Mouse (Mus musculus) hindbrain, embryonic 10.5 days (tissue): ENCODE data around the gene Cd2bp2. TPM values are rescaled to one million over a fixed set of nuclear protein-coding genes. Genes with fewer than 3 reads are reported as not detected.
A peak's percentile ranks its signal among the peaks of the same experiment; 100 is the strongest.
"Not testable (repeated sequence)": the region's sequence is repeated elsewhere in the genome, so short reads cannot be mapped to it uniquely, and the experiment has no call there.

Experiments used
- DNase-seq: peaks from one replicate; pipeline ENCODE4 v3.0.0-alpha.2; 2017; ENCODE audit warnings: low spot score
- H3K27ac ChIP-seq: fragments of 300-500 bp; sonication (generic); 2 replicates; pipeline ENCODE4 v1.5.1; 2016; ENCODE audit warnings: mild to moderate bottlenecking, moderate library complexity
- H3K27me3 ChIP-seq: fragments of 300-500 bp; sonication (generic); 2 replicates; pipeline ENCODE4 v1.6.1; 2016; ENCODE audit warnings: mild to moderate bottlenecking; ENCODE audit not compliant: poor library complexity, insufficient read depth, severe bottlenecking
- H3K36me3 ChIP-seq: fragments of 300-500 bp; sonication (generic); 2 replicates; pipeline ENCODE4 v1.6.1; 2016; ENCODE audit warnings: mild to moderate bottlenecking, moderate library complexity
- H3K4me1 ChIP-seq: fragments of 300-500 bp; sonication (generic); replicated peaks from 2 replicates; pipeline ENCODE4 v1.6.1; 2016; ENCODE audit warnings: mild to moderate bottlenecking
- H3K4me3 ChIP-seq: fragments of 300-500 bp; sonication (generic); 2 replicates; pipeline ENCODE4 v1.5.1; 2016; ENCODE audit warnings: mild to moderate bottlenecking, moderate library complexity
- H3K9me3 ChIP-seq: fragments of 300-500 bp; sonication (generic); 2 replicates; pipeline ENCODE4 v1.6.1; 2016; ENCODE audit warnings: mild to moderate bottlenecking, moderate library complexity
- WGBS: fragments of 180-500 bp; shearing (Covaris S2); methylation state at CpG from one replicate; pipeline ENCODE4 v1.1.7; 2016; 5-methylcytosine and 5-hydroxymethylcytosine counted together
- polyA plus RNA-seq: library from polyadenylated mRNA; unstranded; fragments of >200 nt; fragmentation: Nextera tagmentation; extraction: Ambion mirVana; gene quantifications from 2 replicates; pipeline ENCODE4 v1.2.1, GENCODE M21; 2016

Gene Cd2bp2
- polyA plus RNA-seq, 1 experiment from 2014 or later = 94.4 TPM

- Histone ChIP-seq H3K27me3 (peaks cover 16% of the 10 kb centered on the region), H3K4me1 (peaks cover 43% of the 10 kb centered on the region), H3K36me3 (peaks cover 27% of the 10 kb centered on the region), H3K9me3 (no peaks in the 10 kb centered on the region), H3K4me3 (peak overlapping the region; percentile 86), H3K27ac (0 out of 2 replicates have a peak overlapping the region, but pooled peaks have one; percentile 95)
- WGBS = 66% methylated on average over 2 of the region's 2 CpGs
- DNase-seq = no peak
Observed at GRCm38 (mm10) chr7:127206606-127207005, 10.8 kb upstream of the Cd2bp2 start.

- Histone ChIP-seq H3K4me1 (peaks cover 26% of the 10 kb centered on the region), H3K4me3 (peak overlapping the region; percentile 77), H3K27me3 (no peaks in the 10 kb centered on the region), H3K36me3 (peaks cover 83% of the 10 kb centered on the region), H3K27ac (peak overlapping the region; percentile 93), H3K9me3 (no peaks in the 10 kb centered on the region)
- no peak for DNase-seq
- 60% methylated on average over 11 of the region's 11 CpGs for WGBS
Observed at GRCm38 (mm10) chr7:127196484-127196883, 634 bp upstream of the Cd2bp2 start.

- peaks cover 26% of the 10 kb centered on the region for H3K4me1 ChIP-seq
- WGBS = 83% methylated on average over 7 of the region's 7 CpGs
- peaks cover 77% of the 10 kb centered on the region for H3K36me3 ChIP-seq
- no peak for DNase-seq
- peak overlapping the region; percentile 93 for H3K27ac ChIP-seq
- H3K4me3 ChIP-seq = peak overlapping the region; percentile 77
- H3K9me3 ChIP-seq = no peaks in the 10 kb centered on the region
- H3K27me3 ChIP-seq = no peaks in the 10 kb centered on the region
Observed at GRCm38 (mm10) chr7:127194633-127195029, 1.2 kb downstream of the Cd2bp2 start.

GRCm38 (mm10) chr7:127194011-127194632 is 1.7 kb downstream of the Cd2bp2 start:
- DNase-seq = no peak
- Histone ChIP-seq H3K4me3 (peak overlapping the region; percentile 77), H3K27me3 (no peaks in the 10 kb centered on the region), H3K4me1 (peaks cover 26% of the 10 kb centered on the region), H3K36me3 (peaks cover 72% of the 10 kb centered on the region), H3K27ac (no peak overlapping the region), H3K9me3 (no peaks in the 10 kb centered on the region)
- 97% methylated on average over 17 of the region's 17 CpGs for WGBS

- WGBS = 90% methylated on average over 5 of the region's 5 CpGs
- peaks cover 61% of the 10 kb centered on the region for H3K36me3 ChIP-seq
Observed at GRCm38 (mm10) chr7:127192989-127193388, 2.9 kb downstream of the Cd2bp2 start.

GRCm38 (mm10) chr7:127190672-127191071 is 5.2 kb downstream of the Cd2bp2 start:
- Histone ChIP-seq H3K36me3 (peaks cover 48% of the 10 kb centered on the region), H3K27ac (no peak overlapping the region), H3K4me3 (no peak overlapping the region), H3K9me3 (no peaks in the 10 kb centered on the region), H3K27me3 (no peaks in the 10 kb centered on the region), H3K4me1 (peaks cover 15% of the 10 kb centered on the region)
- WGBS = 91% methylated on average over 6 of the region's 6 CpGs
- no peak for DNase-seq

More at GRCm38 (mm10) chr7:127192989-127193388, 2.9 kb downstream of the Cd2bp2 start:
- H3K27me3 ChIP-seq = no peaks in the 10 kb centered on the region
- peaks cover 26% of the 10 kb centered on the region for H3K4me1 ChIP-seq
- DNase-seq = no peak
- H3K27ac ChIP-seq = no peak overlapping the region
- no peak overlapping the region for H3K4me3 ChIP-seq
- no peaks in the 10 kb centered on the region for H3K9me3 ChIP-seq

GRCm38 (mm10) chr7:127188305-127189276 is 7.3 kb downstream of the Cd2bp2 start:
- H3K36me3 ChIP-seq = peaks cover 34% of the 10 kb centered on the region
- H3K27me3 ChIP-seq = no peaks in the 10 kb centered on the region
- no peak overlapping the region for H3K4me3 ChIP-seq
- no peaks in the 10 kb centered on the region for H3K4me1 ChIP-seq
- no peak for DNase-seq
- no peak overlapping the region for H3K27ac ChIP-seq
- H3K9me3 ChIP-seq = no peaks in the 10 kb centered on the region
- 86% methylated on average over 17 of the region's 17 CpGs for WGBS

GRCm38 (mm10) chr7:127187351-127187750 is 8.5 kb downstream of the Cd2bp2 start:
- DNase-seq = no peak
- no peak overlapping the region for H3K4me3 ChIP-seq
- H3K4me1 ChIP-seq = no peaks in the 10 kb centered on the region
- H3K9me3 ChIP-seq = no peaks in the 10 kb centered on the region
- 67% methylated on average over 10 of the region's 10 CpGs for WGBS
- H3K36me3 ChIP-seq = peaks cover 21% of the 10 kb centered on the region
- no peak overlapping the region for H3K27ac ChIP-seq
- H3K27me3 ChIP-seq = no peaks in the 10 kb centered on the region

- Histone ChIP-seq H3K4me1 (no peaks in the 10 kb centered on the region), H3K4me3 (no peak overlapping the region), H3K36me3 (peaks cover 4% of the 10 kb centered on the region), H3K27me3 (no peaks in the 10 kb centered on the region), H3K27ac (no peak overlapping the region), H3K9me3 (no peaks in the 10 kb centered on the region)
- 64% methylated on average over 3 of the region's 3 CpGs for WGBS
- no peak for DNase-seq
Observed at GRCm38 (mm10) chr7:127185601-127186000, 10.2 kb downstream of the Cd2bp2 start.

GRCm38 (mm10) chr7:127184720-127185119 is 11.1 kb downstream of the Cd2bp2 start:
- no peak overlapping the region for H3K4me3 ChIP-seq
- no peak for DNase-seq
- no peaks in the 10 kb centered on the region; the same call in 1 of the 2 replicates for H3K36me3 ChIP-seq
- no peaks in the 10 kb centered on the region for H3K27me3 ChIP-seq
- H3K9me3 ChIP-seq = no peaks in the 10 kb centered on the region
- WGBS = 67% methylated on average over 1 of the region's 1 CpGs
- H3K27ac ChIP-seq = no peak overlapping the region
- no peaks in the 10 kb centered on the region for H3K4me1 ChIP-seq

GRCm38 (mm10) chr7:127183828-127184227 is 12.0 kb downstream of the Cd2bp2 start:
- no peaks in the 10 kb centered on the region for H3K9me3 ChIP-seq

GRCm38 (mm10) chr7:127183345-127183744 is 12.5 kb downstream of the Cd2bp2 start:
- H3K4me1 ChIP-seq = no peaks in the 10 kb centered on the region
- H3K9me3 ChIP-seq = no peaks in the 10 kb centered on the region
- no peaks in the 10 kb centered on the region for H3K36me3 ChIP-seq
- no peak overlapping the region for H3K4me3 ChIP-seq
- H3K27ac ChIP-seq = no peak overlapping the region
- H3K27me3 ChIP-seq = no peaks in the 10 kb centered on the region
- no peak for DNase-seq
- 84% methylated on average over 8 of the region's 8 CpGs for whole genome bisulfite sequencing

More at GRCm38 (mm10) chr7:127183828-127184227, 12.0 kb downstream of the Cd2bp2 start:
- Histone ChIP-seq H3K27me3 (no peaks in the 10 kb centered on the region), H3K4me1 (no peaks in the 10 kb centered on the region), H3K4me3 (no peak overlapping the region), H3K27ac (no peak overlapping the region), H3K36me3 (no peaks in the 10 kb centered on the region; the same call in 1 of the 2 replicates)
- 81% methylated on average over 6 of the region's 6 CpGs for WGBS
- DNase-seq = no peak

- WGBS = 27% methylated on average over 3 of the region's 3 CpGs
- not testable (repeated sequence) for H3K27me3 ChIP-seq, H3K36me3 ChIP-seq, H3K4me3 ChIP-seq, H3K9me3 ChIP-seq, H3K4me1 ChIP-seq, DNase-seq, H3K27ac ChIP-seq
Observed at GRCm38 (mm10) chr7:127181724-127182123, 14.1 kb downstream of the Cd2bp2 start.
